Mouse (Mus musculus): ENCODE measurements around the gene Pced1a. TPM values are rescaled to one million over a fixed set of nuclear protein-coding genes. Genes with fewer than 3 reads are reported as not detected.

Gene Pced1a
- polyA plus RNA-seq, 1 experiment, result 32.5 TPM

GRCm38 (mm10) chr2:130406178-130406577, 18.3 kb downstream of the Pced1a start, which contains the start of gene Tmem239:
Gene Tmem239, plus strand, starts transcription at chr2:130406478.
- TF ChIP-seq CTCF (IDR thresholded peaks at IDR 0.05; ENCODE audit: borderline replicate concordance, extremely low read depth, insufficient read depth, insufficient read length), result no peak
- no peak for TF ChIP-seq POLR2A (IDR thresholded peaks at IDR 0.05; ENCODE audit: borderline replicate concordance, extremely low read depth, insufficient read depth, insufficient read length, poor library complexity, severe bottlenecking)
- no peak for DNase-seq (ENCODE audit: low read depth)

DNA sequence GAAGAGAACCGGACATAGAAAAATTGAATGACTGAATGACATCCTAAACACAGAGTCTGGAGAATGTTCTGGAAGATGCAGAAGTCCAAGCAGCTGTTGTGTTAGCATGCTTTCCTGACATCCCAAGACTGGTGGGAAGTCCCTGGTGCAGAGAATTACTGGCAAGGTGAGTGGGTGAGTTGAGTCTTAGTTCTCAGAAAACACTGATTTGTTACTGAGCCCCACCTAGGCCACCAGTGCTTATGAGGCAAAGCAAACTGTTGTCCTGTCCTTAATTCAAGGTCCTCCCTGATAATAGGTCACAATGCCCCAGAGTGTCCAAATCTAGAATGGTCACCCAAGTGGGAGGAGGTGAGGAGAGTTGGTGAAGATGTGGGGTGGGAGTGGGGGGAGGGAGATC, 19.6 kb downstream of the Pced1a start, which contains the start of the genes Gm28372 and 1700020A23Rik:
TSS of gene Gm28372 (plus strand) at position 301 of the 400 bp plus-strand sequence.
TSS of gene 1700020A23Rik (plus strand) at position 321 of the 400 bp plus-strand sequence.
- TF ChIP-seq CTCF (IDR thresholded peaks at IDR 0.05; ENCODE audit: borderline replicate concordance, extremely low read depth, insufficient read depth, insufficient read length), result no peak
- DNase-seq (ENCODE audit: low read depth), result no peak

DNA sequence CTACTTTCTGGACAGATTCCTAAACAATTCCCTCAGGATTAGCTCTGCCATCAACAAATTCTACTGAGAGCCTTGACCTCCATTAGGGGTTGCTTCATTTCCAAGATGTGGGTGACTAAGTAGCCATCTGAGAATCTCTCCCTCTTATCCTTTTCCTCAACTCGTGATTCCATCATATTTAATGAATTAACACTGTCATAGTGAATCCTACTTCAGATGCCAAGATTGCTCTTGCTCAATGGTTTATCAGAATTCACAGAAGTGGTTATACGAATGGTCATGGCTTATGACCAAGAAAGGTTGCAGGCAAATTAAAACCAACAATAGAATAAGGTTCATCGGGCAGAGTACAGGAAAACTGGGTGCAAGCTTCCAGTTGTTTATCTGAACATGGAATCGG, 22.6 kb downstream of the Pced1a start:
- DNase-seq (ENCODE audit: low read depth), result no peak
- TF ChIP-seq POLR2A (IDR thresholded peaks at IDR 0.05; ENCODE audit: borderline replicate concordance, extremely low read depth, insufficient read depth, insufficient read length, poor library complexity, severe bottlenecking), result no peak

DNA sequence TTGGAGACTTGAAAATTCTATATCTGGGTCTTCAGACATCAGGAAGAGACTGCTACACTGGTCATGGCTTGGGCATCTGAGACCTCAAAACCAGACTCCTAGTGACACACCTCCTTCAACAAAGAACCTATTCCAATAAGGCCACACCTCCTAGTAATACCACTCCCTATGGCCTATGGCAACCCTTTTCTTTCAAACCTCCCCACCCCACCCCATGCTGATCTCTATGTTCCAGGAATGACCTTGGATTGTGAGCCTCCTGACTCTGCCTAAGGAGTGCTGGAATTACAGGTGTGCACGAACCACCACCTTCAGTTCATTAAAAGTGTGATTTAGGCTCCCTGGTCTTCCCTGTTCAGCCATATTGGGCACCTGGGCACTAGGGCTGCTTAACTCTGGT, 24.5 kb downstream of the Pced1a start:
- DNase-seq (ENCODE audit: low read depth), result no peak
- TF ChIP-seq POLR2A (IDR thresholded peaks at IDR 0.05; ENCODE audit: borderline replicate concordance, extremely low read depth, insufficient read depth, insufficient read length, poor library complexity, severe bottlenecking), result no peak
- no peak for TF ChIP-seq CTCF (IDR thresholded peaks at IDR 0.05; ENCODE audit: borderline replicate concordance, extremely low read depth, insufficient read depth, insufficient read length)

GRCm38 (mm10) chr2:130398091-130398490, 26.4 kb downstream of the Pced1a start:
- DNase-seq (ENCODE audit: low read depth), result no peak
- no peak for TF ChIP-seq POLR2A (IDR thresholded peaks at IDR 0.05; ENCODE audit: borderline replicate concordance, extremely low read depth, insufficient read depth, insufficient read length, poor library complexity, severe bottlenecking)
- TF ChIP-seq CTCF (IDR thresholded peaks at IDR 0.05; ENCODE audit: borderline replicate concordance, extremely low read depth, insufficient read depth, insufficient read length), result no peak

DNA sequence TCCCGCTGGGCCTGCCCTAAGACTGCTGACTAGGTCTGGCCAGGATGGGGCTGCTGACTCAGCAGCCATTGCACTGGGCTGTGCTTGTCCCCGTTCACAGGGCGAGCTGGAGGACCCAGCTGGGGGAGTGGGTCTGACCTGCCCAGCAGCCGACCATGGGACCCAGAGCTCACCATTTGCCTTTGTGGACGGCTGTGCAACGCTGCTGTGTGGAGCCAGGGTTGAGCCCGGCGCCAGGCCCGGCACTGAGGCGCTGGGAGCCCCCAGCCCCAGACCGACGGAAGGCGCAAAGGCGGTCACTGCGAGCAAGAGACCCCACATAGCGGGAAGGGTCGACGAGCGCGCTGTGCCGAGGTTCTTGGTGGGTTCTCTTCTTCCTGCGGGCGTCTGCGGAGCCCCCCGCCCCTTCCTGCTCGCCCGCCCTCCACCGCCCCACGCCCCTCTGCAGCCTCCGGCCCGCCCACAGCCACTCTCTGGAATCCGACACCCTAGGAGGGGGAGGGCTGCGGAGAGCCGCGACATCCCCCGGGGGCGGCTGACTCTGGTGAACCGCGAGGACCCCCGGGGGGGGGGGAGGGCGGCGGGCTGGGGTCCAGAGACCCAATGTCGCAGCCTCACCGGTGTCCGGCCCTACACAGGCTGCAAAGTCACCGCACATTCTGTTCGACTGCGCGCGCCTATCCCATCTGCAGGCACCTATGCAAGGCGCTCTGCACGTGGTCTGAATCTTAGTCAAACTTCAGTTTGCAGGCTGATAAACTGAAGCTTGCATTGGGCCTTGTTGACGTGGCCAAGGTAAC, 27.1 kb downstream of the Pced1a start, which contains the start of gene Cpxm1:
TSS of gene Cpxm1 (minus strand) at position 389 of the 800 bp plus-strand sequence.
- peak; percentile 69 for DNase-seq (ENCODE audit: low read depth)
- no peak for TF ChIP-seq POLR2A (IDR thresholded peaks at IDR 0.05; ENCODE audit: borderline replicate concordance, extremely low read depth, insufficient read depth, insufficient read length, poor library complexity, severe bottlenecking)
- no peak for TF ChIP-seq CTCF (IDR thresholded peaks at IDR 0.05; ENCODE audit: borderline replicate concordance, extremely low read depth, insufficient read depth, insufficient read length)

DNA sequence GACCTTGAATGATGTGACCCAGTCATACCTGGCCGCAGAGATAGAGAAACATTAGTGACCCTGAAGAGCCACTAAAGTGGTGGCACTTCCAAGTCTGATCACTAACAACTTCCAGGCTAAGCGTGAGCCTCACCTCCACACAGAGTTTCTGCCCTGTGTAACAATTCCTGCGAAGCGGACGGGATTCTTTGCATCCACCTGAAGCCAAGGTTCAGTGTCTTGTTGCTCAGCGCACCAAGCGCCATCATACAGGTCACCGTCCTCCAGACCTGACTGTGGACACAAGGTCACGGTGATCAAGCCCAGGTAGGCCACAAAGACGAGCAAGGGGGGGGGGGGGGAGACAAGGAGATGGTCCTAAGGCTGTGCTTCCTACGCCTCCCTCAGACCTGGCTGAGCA, 28.8 kb downstream of the Pced1a start:
- DNase-seq (ENCODE audit: low read depth), result no peak
- TF ChIP-seq POLR2A (IDR thresholded peaks at IDR 0.05; ENCODE audit: borderline replicate concordance, extremely low read depth, insufficient read depth, insufficient read length, poor library complexity, severe bottlenecking), result no peak
- TF ChIP-seq CTCF (IDR thresholded peaks at IDR 0.05; ENCODE audit: borderline replicate concordance, extremely low read depth, insufficient read depth, insufficient read length), result no peak

DNA sequence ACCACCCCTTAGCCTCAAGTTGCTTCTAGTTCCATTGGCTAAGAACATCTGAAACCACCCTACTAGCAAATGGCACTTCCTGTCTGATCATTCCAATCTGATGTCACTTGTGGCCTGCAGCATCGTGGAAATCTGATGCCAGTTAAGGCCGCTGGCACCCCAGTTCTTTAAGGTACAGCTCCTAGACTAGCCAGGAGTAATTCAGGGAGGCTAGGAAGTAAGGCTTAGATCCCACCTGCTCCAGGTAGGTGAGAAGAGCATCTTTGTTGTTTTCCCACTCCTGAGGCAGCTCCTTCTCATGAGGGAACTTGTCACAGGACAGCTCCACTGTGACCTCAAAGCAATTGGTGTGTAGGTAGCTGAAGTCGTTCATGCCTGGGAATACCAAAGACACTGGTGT, 31.7 kb downstream of the Pced1a start:
- DNase-seq (ENCODE audit: low read depth), result no peak
- TF ChIP-seq POLR2A (IDR thresholded peaks at IDR 0.05; ENCODE audit: borderline replicate concordance, extremely low read depth, insufficient read depth, insufficient read length, poor library complexity, severe bottlenecking) (no peak), CTCF (IDR thresholded peaks at IDR 0.05; ENCODE audit: borderline replicate concordance, extremely low read depth, insufficient read depth, insufficient read length) (no peak)

GRCm38 (mm10) chr2:130390993-130391625, 33.4 kb downstream of the Pced1a start:
- TF ChIP-seq POLR2A (IDR thresholded peaks at IDR 0.05; ENCODE audit: borderline replicate concordance, extremely low read depth, insufficient read depth, insufficient read length, poor library complexity, severe bottlenecking), result no peak
- DNase-seq (ENCODE audit: low read depth), result no peak

DNA sequence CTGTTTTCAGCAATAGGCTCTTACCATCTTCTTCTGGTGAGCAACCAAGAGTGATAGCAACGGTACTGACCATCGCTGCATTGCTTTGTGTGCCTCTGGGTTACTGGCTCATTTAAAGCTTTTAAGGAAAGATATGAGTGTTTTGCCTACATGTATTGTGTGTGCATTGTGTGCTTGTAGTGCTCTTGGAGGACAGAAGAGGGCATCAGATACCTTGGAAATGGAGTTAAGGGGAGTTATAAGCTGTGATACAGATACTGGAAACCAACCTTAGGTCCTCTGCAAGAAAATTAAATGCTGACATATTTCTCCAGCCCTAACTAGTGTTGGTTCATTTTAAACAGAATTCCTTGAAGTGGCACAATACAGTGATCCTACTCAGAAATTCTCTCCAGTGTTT, 35.7 kb downstream of the Pced1a start:
- no peak for TF ChIP-seq POLR2A (IDR thresholded peaks at IDR 0.05; ENCODE audit: borderline replicate concordance, extremely low read depth, insufficient read depth, insufficient read length, poor library complexity, severe bottlenecking)
- peak; percentile 17; the same call in 1 of the 2 replicates for TF ChIP-seq CTCF (IDR thresholded peaks at IDR 0.05; ENCODE audit: borderline replicate concordance, extremely low read depth, insufficient read depth, insufficient read length)
- DNase-seq (ENCODE audit: low read depth), result peak; percentile 23

DNA sequence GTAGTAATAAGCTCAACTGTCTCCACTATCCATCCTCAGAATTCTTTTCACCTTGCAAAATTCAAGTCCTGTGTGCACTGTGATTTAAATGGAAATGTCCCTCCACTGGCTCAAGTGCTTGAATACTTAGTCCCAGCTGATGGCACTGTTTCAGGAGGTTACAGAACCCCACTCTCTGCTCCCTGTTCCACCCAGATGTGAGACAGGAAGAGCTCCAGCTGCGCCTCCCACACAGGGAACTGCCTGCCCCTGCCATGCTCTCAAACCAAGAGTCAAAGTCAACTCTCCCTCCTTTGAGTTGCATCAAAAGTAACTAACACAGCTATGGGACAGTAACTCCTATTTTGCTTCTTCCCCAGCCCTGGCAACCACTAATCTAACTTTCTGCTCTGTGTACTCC, 38.3 kb downstream of the Pced1a start:
- TF ChIP-seq POLR2A (IDR thresholded peaks at IDR 0.05; ENCODE audit: borderline replicate concordance, extremely low read depth, insufficient read depth, insufficient read length, poor library complexity, severe bottlenecking), result no peak
- no peak for TF ChIP-seq CTCF (IDR thresholded peaks at IDR 0.05; ENCODE audit: borderline replicate concordance, extremely low read depth, insufficient read depth, insufficient read length)
- no peak for DNase-seq (ENCODE audit: low read depth)

GRCm38 (mm10) chr2:130383895-130384294, 40.6 kb downstream of the Pced1a start:
- no peak for DNase-seq (ENCODE audit: low read depth)
- TF ChIP-seq POLR2A (IDR thresholded peaks at IDR 0.05; ENCODE audit: borderline replicate concordance, extremely low read depth, insufficient read depth, insufficient read length, poor library complexity, severe bottlenecking), result no peak
- no peak for TF ChIP-seq CTCF (IDR thresholded peaks at IDR 0.05; ENCODE audit: borderline replicate concordance, extremely low read depth, insufficient read depth, insufficient read length)
